Mouse (Mus musculus) hindbrain, embryonic 13.5 days (tissue): Measurements from ENCODE around the gene Ski. TPM values are rescaled to one million over a fixed set of nuclear protein-coding genes. Genes with fewer than 3 reads are reported as not detected.

Experiments
- ATAC-seq: fragments of 200-750 bp; cut with Nextera tagmentation; 2 replicates; pipeline ENCODE4 v1.8.0; 2017; ENCODE audit warnings: moderate TSS enrichment; ENCODE audit not compliant: low FRiP score
- H3K27ac ChIP-seq: fragments of 300-500 bp; sonication (generic); 2 replicates; pipeline ENCODE4 v1.5.1; 2015; ENCODE audit warnings: inconsistent platforms, mild to moderate bottlenecking, moderate library complexity
- H3K27me3 ChIP-seq: fragments of 300-500 bp; sonication (generic); 2 replicates; pipeline ENCODE4 v1.6.1; 2015; ENCODE audit warnings: mild to moderate bottlenecking, inconsistent platforms
- H3K36me3 ChIP-seq: fragments of 300-500 bp; sonication (generic); 2 replicates; pipeline ENCODE4 v1.6.1; 2015; ENCODE audit warnings: mild to moderate bottlenecking, inconsistent platforms
- H3K4me1 ChIP-seq: fragments of 300-500 bp; sonication (generic); replicated peaks from 2 replicates; pipeline ENCODE4 v1.6.1; 2015; ENCODE audit warnings: inconsistent platforms
- H3K4me2 ChIP-seq: fragments of 300-500 bp; sonication (generic); 2 replicates; pipeline ENCODE4 v1.6.1; 2015; ENCODE audit warnings: inconsistent platforms, mild to moderate bottlenecking, moderate library complexity
- H3K4me3 ChIP-seq: fragments of 300-500 bp; sonication (generic); 2 replicates; pipeline ENCODE4 v1.5.1; 2015; ENCODE audit warnings: mild to moderate bottlenecking, inconsistent platforms
- H3K9ac ChIP-seq: fragments of 300-500 bp; sonication (generic); 2 replicates; pipeline ENCODE4 v1.6.1; 2015; ENCODE audit warnings: mild to moderate bottlenecking, inconsistent platforms
- H3K9me3 ChIP-seq: fragments of 300-500 bp; sonication (generic); 2 replicates; pipeline ENCODE4 v1.6.1; 2016; ENCODE audit warnings: inconsistent platforms
- WGBS: fragments of 180-500 bp; shearing (Covaris S2); methylation state at CpG from one replicate; pipeline ENCODE4 v1.1.7; 2015; 5-methylcytosine and 5-hydroxymethylcytosine counted together
- polyA plus RNA-seq: library from polyadenylated mRNA; unstranded; fragments of >200 nt; fragmentation: Nextera tagmentation; extraction: Ambion mirVana; gene quantifications from 2 replicates; pipeline ENCODE4 v1.2.1, GENCODE M21; 2015

Gene Ski
- polyA plus RNA-seq, 1 experiment from 2014 or later, result 10.3 TPM

DNA sequence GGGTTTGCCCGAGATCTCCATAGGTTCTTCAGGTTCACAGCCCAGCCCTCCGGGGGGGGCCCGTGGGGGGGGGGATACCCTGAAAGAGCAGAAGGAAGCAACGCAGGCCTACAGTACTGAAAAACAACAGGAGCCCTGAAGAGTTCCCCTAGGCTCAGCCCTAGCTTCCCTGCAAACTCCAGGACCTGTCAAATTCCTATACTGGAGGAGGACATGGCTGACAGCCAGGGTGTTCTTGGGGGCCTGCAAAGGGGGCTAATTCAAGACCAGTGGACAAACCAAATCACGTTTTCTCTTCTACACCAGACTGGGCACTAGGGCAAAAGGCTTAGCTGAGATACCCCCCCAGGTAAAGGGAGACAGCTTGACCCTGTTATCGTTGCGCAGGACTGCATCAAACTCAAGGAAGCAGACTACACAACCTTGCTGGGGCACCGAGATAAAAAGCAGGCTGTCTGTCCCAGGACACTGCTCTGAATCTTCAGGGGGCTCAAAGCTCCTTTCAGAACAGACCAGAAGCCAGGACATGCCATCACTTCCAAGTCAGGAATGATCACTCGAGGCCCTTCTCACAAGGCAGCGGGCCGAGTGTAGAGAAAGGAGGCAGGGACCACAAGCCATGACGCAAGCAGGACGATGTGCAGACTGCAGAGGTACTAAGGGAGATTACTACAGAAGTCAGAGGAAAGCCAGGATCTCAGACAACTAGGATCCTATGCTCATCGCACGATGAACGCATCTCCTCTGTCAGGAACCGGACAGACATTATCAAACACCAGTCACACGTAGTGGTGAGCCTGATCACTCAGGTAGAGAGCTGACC is 37.9 kb downstream of the Ski start:
- H3K36me3 ChIP-seq, result no peaks in the 10 kb centered on the region
- peaks cover 71% of the 10 kb centered on the region for H3K4me1 ChIP-seq
- no peaks in the 10 kb centered on the region for H3K9me3 ChIP-seq
- ATAC-seq, result no peak
- H3K27ac ChIP-seq, result no peak overlapping the region
- H3K4me2 ChIP-seq, result no peak overlapping the region
- 82% methylated on average over 18 of the region's 18 CpGs for WGBS
- H3K9ac ChIP-seq, result no peak overlapping the region; the same call in 1 of the 2 replicates
- H3K4me3 ChIP-seq, result no peak overlapping the region
- no peaks in the 10 kb centered on the region for H3K27me3 ChIP-seq

DNA sequence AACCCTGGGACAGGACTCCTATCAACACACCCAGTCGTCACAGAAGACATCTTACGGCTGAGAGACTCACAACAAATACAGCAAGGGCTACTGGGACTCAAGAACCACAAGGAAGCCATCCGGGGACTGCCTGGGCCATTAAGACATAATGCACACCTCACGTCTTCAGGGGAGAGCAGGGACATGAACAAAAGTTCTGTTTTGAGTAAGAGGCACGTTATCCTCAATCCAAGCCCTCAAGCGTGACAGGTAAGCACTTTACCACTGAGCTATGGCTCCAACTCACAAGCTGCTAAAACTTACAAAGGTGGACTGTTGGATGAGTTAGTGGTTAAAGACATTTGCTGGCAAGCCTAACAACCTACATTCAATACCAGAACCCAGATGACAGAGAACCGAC is 39.2 kb downstream of the Ski start:
- Histone ChIP-seq H3K36me3 (no peaks in the 10 kb centered on the region), H3K9ac (no peak overlapping the region), H3K4me3 (no peak overlapping the region), H3K4me2 (no peak overlapping the region), H3K27ac (no peak overlapping the region), H3K27me3 (no peaks in the 10 kb centered on the region), H3K4me1 (peaks cover 71% of the 10 kb centered on the region), H3K9me3 (no peaks in the 10 kb centered on the region)
- WGBS, result 84% methylated on average over 7 of the region's 7 CpGs
- ATAC-seq, result no peak

- H3K9me3 ChIP-seq, result no peaks in the 10 kb centered on the region
- peak; percentile 31; the same call in 1 of the 2 replicates for ATAC-seq
- H3K27me3 ChIP-seq, result no peaks in the 10 kb centered on the region
- H3K4me3 ChIP-seq, result no peak overlapping the region
- no peaks in the 10 kb centered on the region for H3K36me3 ChIP-seq
- H3K4me1 ChIP-seq, result peaks cover 74% of the 10 kb centered on the region
- H3K4me2 ChIP-seq, result 0 out of 2 replicates have a peak overlapping the region, but pooled peaks have one; percentile 18
- peak overlapping the region; percentile 84 for H3K27ac ChIP-seq
- WGBS, result 23% methylated on average over 3 of the region's 3 CpGs
- 0 out of 2 replicates have a peak overlapping the region, but pooled peaks have one; percentile 30 for H3K9ac ChIP-seq
These were observed 43.3 kb downstream of the Ski start for GRCm38 (mm10) chr4:155178981-155179512.

GRCm38 (mm10) chr4:155178274-155178673 is 44.1 kb downstream of the Ski start:
- peak overlapping the region; percentile 84 for H3K27ac ChIP-seq

DNA sequence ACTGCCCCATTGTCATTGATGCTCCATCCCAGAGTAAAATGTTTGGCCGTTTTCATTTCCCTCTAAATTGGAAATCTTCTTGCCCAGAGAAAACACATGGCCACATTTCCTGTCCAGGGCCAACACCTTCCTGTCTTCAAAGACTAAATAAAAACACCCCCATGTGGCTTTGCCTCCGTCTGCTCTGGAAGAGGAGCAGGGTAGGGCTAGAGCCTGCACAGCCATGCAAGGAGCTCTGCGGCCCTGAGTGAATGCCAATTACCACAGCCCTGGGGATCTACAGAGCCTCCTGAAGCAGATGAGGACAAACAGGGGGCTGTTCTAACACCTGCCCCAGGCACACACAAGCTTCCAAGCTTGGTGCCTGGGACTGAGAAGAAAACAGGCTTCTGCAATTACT is 46.2 kb downstream of the Ski start:
- H3K4me2 ChIP-seq, result no peak overlapping the region
- H3K36me3 ChIP-seq, result no peaks in the 10 kb centered on the region
- H3K4me1 ChIP-seq, result peaks cover 89% of the 10 kb centered on the region
- peak overlapping the region; percentile 74 for H3K27ac ChIP-seq
- H3K9ac ChIP-seq, result no peak overlapping the region
- no peak overlapping the region for H3K4me3 ChIP-seq
- H3K9me3 ChIP-seq, result no peaks in the 10 kb centered on the region
- H3K27me3 ChIP-seq, result no peaks in the 10 kb centered on the region
- 34% methylated on average over 3 of the region's 3 CpGs for WGBS
- no peak for ATAC-seq

More at GRCm38 (mm10) chr4:155178274-155178673, 44.1 kb downstream of the Ski start:
- Histone ChIP-seq H3K4me1 (peaks cover 75% of the 10 kb centered on the region), H3K4me2 (peak overlapping the region; percentile 18; the same call in 1 of the 2 replicates), H3K27me3 (no peaks in the 10 kb centered on the region), H3K36me3 (no peaks in the 10 kb centered on the region), H3K4me3 (no peak overlapping the region), H3K9ac (peak overlapping the region; percentile 14; the same call in 1 of the 2 replicates), H3K9me3 (no peaks in the 10 kb centered on the region)
- peak; percentile 44; the same call in 1 of the 2 replicates for ATAC-seq
- 4% methylated on average over 6 of the region's 6 CpGs for WGBS

- WGBS, result 13% methylated on average over 17 of the region's 17 CpGs
- peak overlapping the region; percentile 91 for H3K27ac ChIP-seq
- H3K27me3 ChIP-seq, result no peaks in the 10 kb centered on the region
- H3K4me2 ChIP-seq, result peak overlapping the region; percentile 35
- H3K36me3 ChIP-seq, result no peaks in the 10 kb centered on the region
- H3K4me1 ChIP-seq, result peaks cover 88% of the 10 kb centered on the region
- H3K9ac ChIP-seq, result peak overlapping the region; percentile 56
- no peak for ATAC-seq
- H3K9me3 ChIP-seq, result no peaks in the 10 kb centered on the region
- H3K4me3 ChIP-seq, result no peak overlapping the region
These were observed 48.3 kb downstream of the Ski start for GRCm38 (mm10) chr4:155173822-155174785.

DNA sequence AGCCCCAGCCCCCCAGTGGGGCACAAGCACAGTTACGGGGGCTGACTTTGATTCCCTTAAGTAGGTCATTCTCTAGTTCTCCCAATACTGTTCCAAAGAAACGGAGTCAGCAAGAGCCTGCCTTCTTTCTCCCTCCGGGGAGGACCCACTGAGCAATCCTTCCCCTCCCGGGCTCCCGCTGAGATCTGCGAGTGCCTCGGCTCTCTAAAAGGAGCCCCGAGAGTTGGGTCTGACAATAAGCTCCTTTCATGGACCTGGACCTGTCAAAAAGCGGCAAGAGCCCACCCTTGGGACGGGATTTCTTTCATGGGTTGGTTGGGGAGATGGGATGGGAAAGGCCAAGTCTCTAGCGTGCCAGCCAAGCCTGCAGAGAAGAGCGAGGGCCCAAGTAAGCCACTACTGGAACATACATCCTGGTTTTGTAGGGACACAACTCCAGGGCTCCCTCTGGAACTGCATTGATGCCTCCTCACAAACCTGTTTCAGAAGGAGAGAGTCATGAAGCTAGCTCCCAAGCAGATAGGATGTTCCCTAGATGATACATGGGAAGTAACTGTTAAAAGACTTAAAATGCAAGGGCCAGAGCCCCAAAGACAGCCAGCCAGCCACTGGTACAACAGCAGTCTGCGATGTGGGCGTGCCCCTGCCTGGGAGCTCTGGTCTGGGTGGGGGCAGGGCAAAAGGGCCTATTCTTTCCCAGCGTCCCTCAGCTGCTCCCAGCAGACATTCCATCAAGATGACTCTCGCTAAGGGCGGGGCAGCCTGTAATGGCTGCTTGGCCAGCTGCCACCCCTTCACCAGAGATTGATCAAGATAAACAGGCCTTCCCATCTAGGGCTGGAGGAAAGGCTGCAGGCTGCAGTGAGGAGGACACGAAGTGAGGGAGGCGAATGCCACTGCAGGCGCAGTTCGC is 49.2 kb downstream of the Ski start:
- no peaks in the 10 kb centered on the region for H3K27me3 ChIP-seq
- no peaks in the 10 kb centered on the region for H3K36me3 ChIP-seq
- H3K4me1 ChIP-seq, result peaks cover 79% of the 10 kb centered on the region
- H3K9ac ChIP-seq, result peak overlapping the region; percentile 56
- H3K27ac ChIP-seq, result peak overlapping the region; percentile 91
- peak overlapping the region; percentile 35 for H3K4me2 ChIP-seq
- no peak overlapping the region for H3K4me3 ChIP-seq
- WGBS, result 4% methylated on average over 21 of the region's 21 CpGs
- H3K9me3 ChIP-seq, result no peaks in the 10 kb centered on the region
- ATAC-seq, result peak; percentile 86

- Histone ChIP-seq H3K9ac (no peak overlapping the region; the same call in 1 of the 2 replicates), H3K4me2 (no peak overlapping the region), H3K27me3 (no peaks in the 10 kb centered on the region), H3K27ac (peak overlapping the region; percentile 91), H3K36me3 (no peaks in the 10 kb centered on the region), H3K9me3 (no peaks in the 10 kb centered on the region), H3K4me1 (peaks cover 68% of the 10 kb centered on the region), H3K4me3 (no peak overlapping the region)
- 53% methylated on average over 5 of the region's 5 CpGs for WGBS
- no peak for ATAC-seq
These were observed 50.3 kb downstream of the Ski start for GRCm38 (mm10) chr4:155171961-155172533.

DNA sequence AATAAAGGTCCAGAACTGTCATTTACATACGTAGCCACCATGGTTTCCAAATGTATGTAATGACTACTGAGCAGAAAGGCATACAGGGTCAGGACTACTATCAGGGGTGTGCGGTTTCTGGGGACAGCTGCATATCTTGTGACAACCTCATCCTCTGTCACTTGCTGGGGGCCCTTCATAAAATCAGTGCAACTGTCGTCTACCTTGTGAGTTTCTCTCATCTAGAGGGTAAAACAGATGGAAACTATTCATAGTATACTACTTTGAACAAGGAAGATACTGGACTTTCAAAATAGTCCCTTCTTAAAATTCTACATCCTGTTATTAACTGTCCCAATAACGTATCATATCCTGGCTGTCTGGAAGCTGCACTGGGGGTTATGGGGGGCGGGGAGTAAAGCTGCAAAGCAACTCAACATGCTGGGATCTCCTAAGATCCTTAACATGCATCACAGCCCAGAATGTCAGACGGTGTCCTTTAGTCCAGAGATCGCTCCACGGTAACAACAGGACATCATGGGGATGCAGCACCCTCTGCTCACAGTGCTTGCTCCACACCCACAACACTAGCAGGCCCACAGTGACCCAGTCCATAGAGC is 51.7 kb downstream of the Ski start:
- 82% methylated on average over 8 of the region's 8 CpGs for WGBS

DNA sequence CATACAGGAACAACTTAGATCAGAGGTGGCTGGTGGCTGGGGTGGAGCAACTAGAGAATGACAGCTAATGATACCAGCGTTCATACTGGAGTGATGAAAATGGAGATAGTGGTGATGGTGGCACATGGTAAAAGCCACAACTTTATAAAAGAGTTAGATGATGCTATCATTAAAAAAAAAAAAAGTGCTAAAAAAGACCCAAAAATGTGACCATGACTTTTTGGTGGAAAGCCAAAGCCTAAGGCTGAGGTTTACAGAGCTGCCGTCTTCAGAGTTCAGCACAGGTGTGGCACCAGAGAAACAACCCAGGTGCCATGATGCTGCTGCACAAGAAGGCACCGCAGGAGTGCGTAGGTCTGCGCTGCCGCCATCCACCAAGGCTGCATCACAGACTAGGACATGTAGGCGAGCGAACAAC is 53.5 kb downstream of the Ski start:
- Histone ChIP-seq H3K9ac (no peak overlapping the region), H3K36me3 (no peaks in the 10 kb centered on the region), H3K27me3 (no peaks in the 10 kb centered on the region), H3K4me3 (no peak overlapping the region), H3K27ac (no peak overlapping the region), H3K9me3 (no peaks in the 10 kb centered on the region), H3K4me1 (peaks cover 58% of the 10 kb centered on the region), H3K4me2 (no peak overlapping the region)
- no peak for ATAC-seq
- WGBS, result 92% methylated on average over 8 of the region's 8 CpGs

More for the DNA sequence above, 51.7 kb downstream of the Ski start:
- no peak for ATAC-seq
- Histone ChIP-seq H3K4me1 (peaks cover 61% of the 10 kb centered on the region), H3K4me3 (no peak overlapping the region), H3K4me2 (no peak overlapping the region), H3K27me3 (no peaks in the 10 kb centered on the region), H3K9ac (no peak overlapping the region), H3K27ac (no peak overlapping the region; the same call in 1 of the 2 replicates), H3K36me3 (no peaks in the 10 kb centered on the region), H3K9me3 (no peaks in the 10 kb centered on the region)

- Histone ChIP-seq H3K4me1 (peaks cover 58% of the 10 kb centered on the region), H3K36me3 (no peaks in the 10 kb centered on the region), H3K9ac (no peak overlapping the region), H3K4me2 (no peak overlapping the region), H3K27ac (no peak overlapping the region), H3K9me3 (no peaks in the 10 kb centered on the region), H3K4me3 (no peak overlapping the region), H3K27me3 (no peaks in the 10 kb centered on the region)
- ATAC-seq, result no peak
These were observed 56.5 kb downstream of the Ski start for GRCm38 (mm10) chr4:155165861-155166260.
